Mouse (Mus musculus): ENCODE measurements around the gene Ackr1.
"Not testable (repeated sequence)": the region's sequence is repeated elsewhere in the genome, so short reads cannot be mapped to it uniquely, and the experiment has no call there.

The Ackr1 gene

GRCm38 (mm10) chr1:173349192-173349591 lies 15.6 kb upstream of the Ackr1 start:
- DNase-seq (ENCODE audit: low read depth) = no peak

- DNase-seq (ENCODE audit: low read depth) = no peak
These were observed 15.0 kb upstream of the Ackr1 start for GRCm38 (mm10) chr1:173348527-173348926.

- no peak for DNase-seq (ENCODE audit: low read depth)
These were observed 11.6 kb upstream of the Ackr1 start for GRCm38 (mm10) chr1:173345112-173345511.

GRCm38 (mm10) chr1:173343934-173344333 lies 10.4 kb upstream of the Ackr1 start:
- DNase-seq (ENCODE audit: low read depth) = no peak

GRCm38 (mm10) chr1:173342425-173342824 lies 8.9 kb upstream of the Ackr1 start:
- no peak for DNase-seq (ENCODE audit: low read depth)

- no peak for DNase-seq (ENCODE audit: low read depth)
These were observed 6.0 kb upstream of the Ackr1 start for GRCm38 (mm10) chr1:173339543-173339942.

GRCm38 (mm10) chr1:173337008-173337407 lies 3.5 kb upstream of the Ackr1 start:
- DNase-seq (ENCODE audit: low read depth) = no peak

GRCm38 (mm10) chr1:173335903-173336302 lies 2.4 kb upstream of the Ackr1 start:
- DNase-seq (ENCODE audit: low read depth) = no peak

- DNase-seq (ENCODE audit: low read depth) = no peak
These were observed 1.1 kb downstream of the Ackr1 start for GRCm38 (mm10) chr1:173332418-173332817.

- no peak for DNase-seq (ENCODE audit: low read depth)
These were observed 3.8 kb downstream of the Ackr1 start for GRCm38 (mm10) chr1:173329743-173330142.

- DNase-seq (ENCODE audit: low read depth) = no peak
These were observed 4.4 kb downstream of the Ackr1 start for GRCm38 (mm10) chr1:173329185-173329584.

GRCm38 (mm10) chr1:173328446-173328845 lies 5.1 kb downstream of the Ackr1 start:
- no peak for DNase-seq (ENCODE audit: low read depth)

- DNase-seq (ENCODE audit: low read depth) = no peak
These were observed 7.0 kb downstream of the Ackr1 start for GRCm38 (mm10) chr1:173326552-173326951.

- no peak for DNase-seq (ENCODE audit: low read depth)
These were observed 8.2 kb downstream of the Ackr1 start for GRCm38 (mm10) chr1:173325395-173325794.

GRCm38 (mm10) chr1:173324961-173325360 lies 8.6 kb downstream of the Ackr1 start:
- no peak for DNase-seq (ENCODE audit: low read depth)

GRCm38 (mm10) chr1:173323839-173324585 lies 9.5 kb downstream of the Ackr1 start:
- no peak for DNase-seq (ENCODE audit: low read depth)

- DNase-seq (ENCODE audit: low read depth) = no peak
These were observed 11.3 kb downstream of the Ackr1 start for GRCm38 (mm10) chr1:173322249-173322627.

GRCm38 (mm10) chr1:173321593-173322248 lies 11.8 kb downstream of the Ackr1 start:
- DNase-seq (ENCODE audit: low read depth) = no peak

- DNase-seq (ENCODE audit: low read depth) = no peak
These were observed 15.5 kb downstream of the Ackr1 start for GRCm38 (mm10) chr1:173317925-173318477.

GRCm38 (mm10) chr1:173315725-173316124 lies 17.8 kb downstream of the Ackr1 start:
- no peak for DNase-seq (ENCODE audit: low read depth)

GRCm38 (mm10) chr1:173313535-173314050 lies 20.0 kb downstream of the Ackr1 start:
- DNase-seq (ENCODE audit: low read depth) = not testable (repeated sequence)

GRCm38 (mm10) chr1:173302795-173303194 lies 30.8 kb downstream of the Ackr1 start:
- not testable (repeated sequence) for DNase-seq (ENCODE audit: low read depth)

All from c-Kit-positive CD71-negative TER-119-negative erythroid progenitor cells, embryonic 14.5 days (primary cell).